Mouse (Mus musculus): ENCODE measurements around the gene Unc13c. TPM values are rescaled to one million over a fixed set of nuclear protein-coding genes. Genes with fewer than 3 reads are reported as not detected.

The Unc13c gene
- 0.68 and 0.73 TPM in 2 replicates for polyA plus RNA-seq (2015; fragmentation: Nextera tagmentation; extraction: Ambion mirVana)

DNA sequence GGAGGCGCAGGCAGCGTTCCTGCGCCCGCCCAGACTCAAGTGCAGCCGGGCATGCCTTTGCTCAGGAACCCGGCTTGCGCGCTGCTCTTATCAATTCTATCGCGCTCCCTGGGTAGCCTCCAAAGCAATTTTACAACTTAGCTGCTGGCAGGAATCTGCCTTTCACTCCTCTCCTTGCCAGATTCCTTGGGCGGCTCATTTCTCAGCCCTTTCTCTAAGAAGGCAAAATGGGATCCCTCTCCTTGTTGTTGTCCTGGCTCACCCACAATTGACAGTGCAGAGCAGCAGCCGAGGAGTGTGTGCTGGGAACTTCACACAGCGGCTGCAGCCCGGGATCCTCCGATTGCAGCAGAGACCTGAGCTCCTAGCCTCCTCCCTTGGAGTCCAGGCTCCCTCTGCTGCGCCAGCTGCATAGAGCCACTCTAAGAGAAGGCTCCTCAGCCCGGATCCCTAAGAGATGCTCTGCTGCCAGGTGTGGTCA is at the start of gene Unc13c:
Unc13c (minus strand) TSS at position 326 of the 481 bp plus-strand sequence.
- Histone ChIP-seq H3K4me3 (replicated peaks; ENCODE audit: low read depth, low read length) (peak within 1 kb of the TSS; percentile 26), H3K4me2 (ENCODE audit: low read length) (peak within 1 kb of the TSS; percentile 57), H3K27me3 (ENCODE audit: insufficient read depth, low read length) (no peaks in the 10 kb centered on the region), H3K36me3 (ENCODE audit: insufficient read depth, low read length) (no peaks in the 10 kb centered on the region), H3K9ac (ENCODE audit: low read depth, low read length) (no peak within 1 kb of the TSS), H3K9me3 (replicated peaks; ENCODE audit: low read length) (no peaks in the 10 kb centered on the region), H3K4me1 (replicated peaks; ENCODE audit: insufficient read depth, low read length) (peaks cover 9% of the 10 kb centered on the region; the same call in 1 of the 2 replicates), H3K27ac (no peak within 1 kb of the TSS)
- 1% methylated on average over 17 of the region's 17 CpGs for WGBS
- peak; percentile 44 for TF ChIP-seq CTCF (IDR thresholded peaks at IDR 0.05; ENCODE audit: low read depth)
- peak; percentile 46 for DNase-seq (ENCODE audit: low spot score)
- ATAC-seq (replicated peaks; ENCODE audit: low FRiP score, low read depth), result peak; percentile 29; the same call in 1 of the 2 replicates

DNA sequence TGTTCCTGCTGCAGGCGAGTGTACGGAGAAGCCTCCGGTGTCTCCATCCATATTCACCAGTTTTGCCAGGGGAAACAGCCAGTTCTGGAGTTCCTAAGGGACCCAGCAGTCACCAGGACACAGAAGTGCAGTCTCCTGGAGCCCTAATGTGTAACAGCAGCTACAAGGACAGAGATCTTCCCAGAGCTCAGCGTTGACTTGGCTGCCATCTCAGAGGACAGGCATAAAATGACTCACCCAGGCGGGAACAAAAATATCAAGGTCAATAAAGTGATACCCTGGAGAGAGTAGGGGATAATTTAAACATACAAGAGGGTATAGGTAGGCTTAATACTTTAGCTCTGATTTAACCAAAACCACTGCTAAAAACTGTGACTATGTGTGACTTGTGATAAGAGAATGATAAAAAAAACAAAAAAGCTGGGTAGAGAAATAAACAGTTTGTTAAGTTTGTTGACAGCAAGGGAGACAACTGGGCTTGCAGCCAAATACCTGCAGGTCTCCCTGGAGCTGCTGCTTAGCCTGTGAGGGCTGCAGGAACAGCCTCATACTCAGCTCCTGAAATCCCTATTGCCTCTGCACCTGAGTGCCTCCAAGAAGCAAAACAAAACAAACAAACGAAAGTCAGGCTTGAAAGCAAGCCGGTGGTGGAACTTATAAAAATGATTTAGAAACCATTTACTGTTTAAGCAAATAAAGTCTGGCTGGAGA is 39.4 kb upstream of the Unc13c start:
- no peaks in the 10 kb centered on the region for H3K36me3 ChIP-seq (ENCODE audit: insufficient read depth, low read length)
- WGBS, result 60% methylated on average over 7 of the region's 7 CpGs
- no peak for DNase-seq (ENCODE audit: low spot score)
- H3K9me3 ChIP-seq (replicated peaks; ENCODE audit: low read length), result no peaks in the 10 kb centered on the region
- H3K4me3 ChIP-seq (replicated peaks; ENCODE audit: low read depth, low read length), result no peak overlapping the region
- no peak overlapping the region for H3K9ac ChIP-seq (ENCODE audit: low read depth, low read length)
- H3K27me3 ChIP-seq (ENCODE audit: insufficient read depth, low read length), result no peaks in the 10 kb centered on the region
- 0 out of 2 replicates have a peak overlapping the region, but pooled peaks have one; percentile 10 for H3K4me2 ChIP-seq (ENCODE audit: low read length)
- no peaks in the 10 kb centered on the region for H3K4me1 ChIP-seq (replicated peaks; ENCODE audit: insufficient read depth, low read length)
- no peak overlapping the region for H3K27ac ChIP-seq
- no peak for TF ChIP-seq CTCF (IDR thresholded peaks at IDR 0.05; ENCODE audit: low read depth)
- no peak for ATAC-seq (replicated peaks; ENCODE audit: low FRiP score, low read depth)

DNA sequence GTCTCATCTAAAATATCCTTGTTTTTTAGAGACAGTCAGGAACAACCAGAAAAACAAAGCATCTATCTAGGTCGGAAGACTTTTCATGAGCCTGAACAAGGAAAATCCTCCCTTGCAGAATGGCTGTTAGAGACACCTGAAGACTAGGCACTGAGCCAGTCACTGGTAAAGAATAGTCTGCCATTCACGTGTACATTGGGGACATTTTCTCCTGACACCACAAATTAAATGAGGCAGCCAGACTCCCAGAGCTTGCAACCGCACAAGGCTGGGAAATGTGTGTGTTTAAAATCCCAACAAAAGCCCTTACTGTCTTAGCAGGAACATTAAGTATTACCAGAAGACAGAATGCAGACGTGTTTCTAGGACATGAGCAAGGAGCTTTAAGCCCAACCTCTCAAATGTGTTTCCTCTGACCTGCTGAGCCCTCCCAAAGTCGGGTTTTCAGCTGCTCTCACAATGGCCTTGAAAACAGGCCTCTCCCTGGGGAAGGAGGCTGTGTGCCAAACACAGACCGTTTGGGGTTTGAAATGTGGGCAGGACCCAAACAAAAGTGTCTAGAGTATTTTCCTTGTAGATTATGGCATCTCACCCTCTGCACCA is 33.7 kb upstream of the Unc13c start:
- no peaks in the 10 kb centered on the region for H3K4me1 ChIP-seq (replicated peaks; ENCODE audit: insufficient read depth, low read length)
- H3K4me2 ChIP-seq (ENCODE audit: low read length), result no peak overlapping the region
- no peak for DNase-seq (ENCODE audit: low spot score)
- H3K27ac ChIP-seq, result no peak overlapping the region
- no peaks in the 10 kb centered on the region for H3K36me3 ChIP-seq (ENCODE audit: insufficient read depth, low read length)
- 36% methylated on average over 6 of the region's 6 CpGs for WGBS
- H3K9me3 ChIP-seq (replicated peaks; ENCODE audit: low read length), result no peaks in the 10 kb centered on the region
- no peak for TF ChIP-seq CTCF (IDR thresholded peaks at IDR 0.05; ENCODE audit: low read depth)
- no peak overlapping the region for H3K9ac ChIP-seq (ENCODE audit: low read depth, low read length)
- no peak for ATAC-seq (replicated peaks; ENCODE audit: low FRiP score, low read depth)
- no peak overlapping the region for H3K4me3 ChIP-seq (replicated peaks; ENCODE audit: low read depth, low read length)
- no peaks in the 10 kb centered on the region for H3K27me3 ChIP-seq (ENCODE audit: insufficient read depth, low read length)

DNA sequence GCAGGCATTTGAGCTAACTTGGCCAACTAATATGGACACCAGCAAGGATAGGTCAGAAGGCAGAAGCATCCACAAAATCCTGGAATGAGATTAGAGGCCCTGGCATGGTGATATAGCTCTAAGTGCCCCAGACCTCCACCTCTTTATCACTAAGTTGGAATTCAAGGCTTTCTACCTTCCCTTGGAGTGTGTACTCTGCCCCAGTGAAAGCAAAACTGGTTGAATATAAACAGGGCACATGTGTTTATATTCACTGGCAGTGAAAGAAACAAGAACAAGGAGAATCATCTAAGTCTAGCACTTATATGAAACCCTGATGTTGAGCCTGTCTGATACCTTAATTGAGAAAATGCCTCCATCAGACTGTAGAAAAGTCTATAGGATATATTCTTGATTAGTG is 19.3 kb upstream of the Unc13c start:
- no peaks in the 10 kb centered on the region for H3K4me1 ChIP-seq (replicated peaks; ENCODE audit: insufficient read depth, low read length)
- H3K36me3 ChIP-seq (ENCODE audit: insufficient read depth, low read length), result no peaks in the 10 kb centered on the region
- no peak for TF ChIP-seq CTCF (IDR thresholded peaks at IDR 0.05; ENCODE audit: low read depth)
- DNase-seq (ENCODE audit: low spot score), result no peak
- no peak overlapping the region for H3K4me2 ChIP-seq (ENCODE audit: low read length)
- no peak for ATAC-seq (replicated peaks; ENCODE audit: low FRiP score, low read depth)
- H3K9me3 ChIP-seq (replicated peaks; ENCODE audit: low read length), result no peaks in the 10 kb centered on the region
- no peak overlapping the region for H3K27ac ChIP-seq
- H3K9ac ChIP-seq (ENCODE audit: low read depth, low read length), result no peak overlapping the region
- H3K27me3 ChIP-seq (ENCODE audit: insufficient read depth, low read length), result no peaks in the 10 kb centered on the region
- H3K4me3 ChIP-seq (replicated peaks; ENCODE audit: low read depth, low read length), result no peak overlapping the region

DNA sequence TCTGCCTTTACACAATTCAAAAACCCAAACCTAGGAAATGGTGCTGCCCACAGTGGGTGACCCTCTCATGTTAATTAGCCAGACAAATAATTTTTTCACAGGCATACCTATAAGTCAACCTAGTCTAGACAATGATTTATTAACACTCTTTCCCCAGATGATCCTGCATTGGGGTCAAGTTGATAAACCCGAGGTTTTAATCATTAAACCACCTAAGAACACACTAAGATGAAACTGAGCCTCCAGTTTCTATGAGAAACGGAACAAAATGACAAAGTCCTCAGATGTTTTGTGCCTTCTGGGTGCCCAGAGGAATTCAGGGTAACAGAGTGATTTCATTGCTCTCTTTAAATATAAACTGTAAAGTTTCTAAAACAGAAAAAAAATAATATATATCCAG is 18.5 kb upstream of the Unc13c start:
- H3K4me2 ChIP-seq (ENCODE audit: low read length), result no peak overlapping the region
- H3K27me3 ChIP-seq (ENCODE audit: insufficient read depth, low read length), result no peaks in the 10 kb centered on the region
- H3K9me3 ChIP-seq (replicated peaks; ENCODE audit: low read length), result no peaks in the 10 kb centered on the region
- H3K36me3 ChIP-seq (ENCODE audit: insufficient read depth, low read length), result no peaks in the 10 kb centered on the region
- no peak overlapping the region for H3K27ac ChIP-seq
- H3K4me3 ChIP-seq (replicated peaks; ENCODE audit: low read depth, low read length), result no peak overlapping the region
- DNase-seq (ENCODE audit: low spot score) (no peak), ATAC-seq (replicated peaks; ENCODE audit: low FRiP score, low read depth) (no peak)
- H3K9ac ChIP-seq (ENCODE audit: low read depth, low read length), result no peak overlapping the region
- no peaks in the 10 kb centered on the region for H3K4me1 ChIP-seq (replicated peaks; ENCODE audit: insufficient read depth, low read length)
- TF ChIP-seq CTCF (IDR thresholded peaks at IDR 0.05; ENCODE audit: low read depth), result no peak
- 47% methylated on average over 2 of the region's 2 CpGs for WGBS

DNA sequence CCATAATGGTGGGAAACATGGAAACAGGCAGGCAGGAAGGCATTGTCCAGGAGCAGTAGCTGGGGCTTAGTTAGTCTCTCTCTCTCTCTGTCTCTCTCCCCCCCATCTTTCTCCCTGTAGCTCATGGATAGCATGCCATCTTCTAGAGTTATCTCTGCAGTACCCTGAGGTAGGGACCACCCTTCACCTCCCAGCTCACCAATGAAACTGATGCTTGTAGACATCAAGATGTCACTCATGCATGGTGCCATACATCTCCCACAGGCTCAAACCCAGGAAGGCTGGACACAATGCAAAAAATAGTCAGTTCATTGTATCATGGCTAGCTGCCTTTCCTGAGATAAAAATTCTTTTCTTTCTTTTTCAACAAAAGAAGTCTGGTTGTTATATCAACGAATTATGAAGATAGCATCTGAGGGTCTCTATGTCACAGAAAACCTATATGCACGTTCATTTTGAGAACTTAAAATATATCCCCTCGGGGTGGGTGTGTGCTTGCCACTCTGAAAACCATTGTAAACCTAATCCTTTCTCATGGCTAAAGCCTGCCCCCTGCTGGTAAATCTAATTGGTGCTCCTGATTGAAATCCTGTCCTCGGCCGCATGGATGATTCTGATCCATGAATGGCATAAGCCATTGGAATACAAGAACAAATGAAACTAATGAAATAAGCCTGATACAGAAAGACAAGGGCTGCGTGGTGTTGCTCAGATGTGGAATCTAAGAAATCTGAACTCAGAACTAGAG is 14.0 kb upstream of the Unc13c start:
- Histone ChIP-seq H3K4me3 (replicated peaks; ENCODE audit: low read depth, low read length) (no peak overlapping the region), H3K36me3 (ENCODE audit: insufficient read depth, low read length) (no peaks in the 10 kb centered on the region), H3K27ac (no peak overlapping the region), H3K9ac (ENCODE audit: low read depth, low read length) (no peak overlapping the region), H3K4me2 (ENCODE audit: low read length) (no peak overlapping the region), H3K9me3 (replicated peaks; ENCODE audit: low read length) (no peaks in the 10 kb centered on the region), H3K4me1 (replicated peaks; ENCODE audit: insufficient read depth, low read length) (no peaks in the 10 kb centered on the region), H3K27me3 (ENCODE audit: insufficient read depth, low read length) (no peaks in the 10 kb centered on the region)
- ATAC-seq (replicated peaks; ENCODE audit: low FRiP score, low read depth) (no peak), DNase-seq (ENCODE audit: low spot score) (peak; percentile 83)
- 10% methylated on average over 6 of the region's 6 CpGs for WGBS
- peak; percentile 88 for TF ChIP-seq CTCF (IDR thresholded peaks at IDR 0.05; ENCODE audit: low read depth)

Measured in kidney, postnatal 0 days (tissue).